Mouse (Mus musculus) small intestine, adult 2 months (tissue): ENCODE data around the gene 9230112D13Rik.

Experiments used
- CTCF ChIP-seq: fragments of 200-500 bp; IDR thresholded peaks from 2 replicates; pipeline ENCODE4 v1.5.1; 2012; ENCODE audit warnings: low read depth, mild to moderate bottlenecking, control low read depth, inconsistent platforms, low read length, moderate library complexity, mixed read lengths; ENCODE audit not compliant: insufficient replicate concordance, insufficient read length; ENCODE audit errors: extremely low read depth
- POLR2A ChIP-seq: fragments of 200-500 bp; IDR thresholded peaks from 2 replicates; pipeline ENCODE4 v1.6.1; 2012; ENCODE audit warnings: low read depth, mild to moderate bottlenecking, control low read depth, inconsistent platforms, low read length, moderate library complexity

DNA sequence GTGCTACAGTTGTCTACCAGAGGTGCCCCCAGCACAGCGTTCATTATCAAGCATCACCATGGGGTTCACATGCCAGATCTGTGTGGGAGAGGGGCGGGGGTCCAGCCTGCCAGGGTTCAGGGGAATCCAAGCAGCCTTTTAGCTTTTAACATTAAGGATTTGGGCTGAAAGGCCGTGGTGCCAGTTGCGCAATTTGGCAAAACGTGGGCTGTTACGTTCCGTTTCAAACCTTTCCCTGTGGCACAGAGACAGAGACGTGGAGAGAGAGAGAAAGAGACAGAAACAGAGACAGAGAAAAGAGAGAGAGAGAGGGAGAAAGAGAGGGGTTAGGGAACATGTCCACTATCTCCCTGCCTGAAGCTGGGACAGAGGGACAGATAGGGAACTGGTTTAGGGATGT is 39.0 kb upstream of the 9230112D13Rik start:
- TF ChIP-seq POLR2A: no peak
- no peak for TF ChIP-seq CTCF
